Mouse (Mus musculus) left cerebral cortex, adult 18-20 months (tissue): ENCODE measurements around the gene D130043K22Rik. TPM values are rescaled to one million over a fixed set of nuclear protein-coding genes. Genes with fewer than 3 reads are reported as not detected.

Experiments
- DNase-seq, 2 experiments: peaks; one replicate each; pipeline ENCODE4 v3.0.0; 2021 to 2022; ENCODE audit warnings: low spot score in 2 of 2, mixed read lengths in 1 of 2
- total RNA-seq, 2 experiments: library from RNA; stranded (reverse); gene quantifications; 2 replicates each; pipeline ENCODE4 v1.2.3; 2021

Gene D130043K22Rik
- total RNA-seq, 2 experiments from 2014 or later, result 29.7 to 30.5 TPM

DNA sequence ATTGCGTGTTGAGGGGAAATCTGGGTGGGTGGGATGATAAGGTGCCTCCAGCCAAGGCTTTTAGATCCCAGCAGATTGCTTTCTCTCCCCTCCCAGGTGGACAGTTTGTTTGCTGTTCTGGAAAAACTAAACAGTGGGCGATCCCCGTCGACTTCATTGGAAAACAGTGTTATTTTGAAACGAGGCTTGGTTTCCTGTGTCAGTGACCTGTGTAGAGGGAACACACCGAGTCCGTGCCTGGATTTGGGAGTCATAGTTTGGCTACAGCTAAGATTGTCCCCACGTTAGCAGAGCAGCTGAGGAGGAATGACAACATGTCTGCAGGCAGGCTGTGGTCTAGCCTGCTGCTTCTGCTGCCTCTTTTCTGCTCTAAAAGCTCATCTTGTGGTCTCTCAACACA, 98.4 kb downstream of the D130043K22Rik start:
- no peak for DNase-seq

DNA sequence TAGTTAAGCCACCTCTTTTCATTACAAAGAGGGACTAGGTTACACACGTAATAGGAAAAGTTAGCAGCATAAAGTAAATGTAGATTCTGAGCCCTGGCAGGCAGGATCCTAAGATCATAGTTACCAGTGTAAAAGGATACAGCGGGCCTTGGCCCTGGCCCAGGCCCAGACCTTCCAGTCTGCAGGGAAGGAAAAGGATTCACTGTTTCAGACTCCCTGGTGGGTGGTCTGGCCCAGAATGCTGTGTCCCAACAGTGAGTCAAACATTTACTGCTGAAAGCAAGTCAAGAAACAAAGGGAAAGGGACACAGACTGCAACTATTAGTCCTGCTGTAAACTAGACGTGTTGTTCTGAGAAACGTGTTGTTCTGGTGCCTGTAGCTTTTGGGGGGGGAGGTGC, 100.6 kb downstream of the D130043K22Rik start:
- no peak for DNase-seq

GRCm38 (mm10) chr13:24947158-24947557, 102.2 kb downstream of the D130043K22Rik start:
- DNase-seq, result no peak

DNA sequence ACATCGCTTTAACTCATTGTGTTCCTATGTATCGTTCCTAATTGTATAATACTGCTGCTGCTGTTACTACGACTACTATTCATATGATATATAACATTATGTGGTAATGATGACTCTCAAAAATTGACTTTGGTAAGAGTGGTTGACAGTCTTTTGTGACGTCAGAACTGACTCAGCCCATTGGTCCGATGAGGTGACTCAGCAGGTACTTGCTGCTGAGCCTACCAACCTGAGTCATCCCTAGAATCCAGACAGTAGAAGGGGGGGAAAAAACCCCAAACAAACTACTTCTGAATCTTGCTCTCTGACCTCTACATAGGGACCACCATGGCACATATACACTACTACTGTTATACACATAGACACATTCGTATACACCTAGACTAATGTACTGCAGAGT, 103.9 kb downstream of the D130043K22Rik start:
- DNase-seq, result no peak

Other genes with a start within 250 kb of the D130043K22Rik start
- not detected for gene Armh2, start 103.9 kb upstream of the D130043K22Rik start, total RNA-seq
- 1 to 10 TPM; 2.7 to 4.2 TPM for gene Gmnn, start 83.2 kb upstream of the D130043K22Rik start, total RNA-seq
- 100 to 1,000 TPM; 150 to 154 TPM for gene BC005537, start 43.5 kb upstream of the D130043K22Rik start, total RNA-seq
- gene Acot13, start 13.6 kb upstream of the D130043K22Rik start, total RNA-seq, result 10 to 100 TPM; 89.4 to 91.9 TPM
- gene Tdp2, start 13.5 kb upstream of the D130043K22Rik start, total RNA-seq, result 10 to 100 TPM; 21.5 to 23.0 TPM
- gene Aldh5a1, start 92.5 kb downstream of the D130043K22Rik start, total RNA-seq, result 10 to 100 TPM; 59.0 to 60.6 TPM
- 10 to 100 TPM; 19.5 to 22.3 TPM for gene Gpld1, start 98.0 kb downstream of the D130043K22Rik start, total RNA-seq
- 10 to 100 TPM; 48.5 to 54.1 TPM for gene Mrs2, start 175.2 kb downstream of the D130043K22Rik start, total RNA-seq
- 1 to 10 TPM; 9.1 to 9.6 TPM for gene Dcdc2a, start 210.9 kb downstream of the D130043K22Rik start, total RNA-seq